Mouse (Mus musculus): Measurements from ENCODE around the gene Tmem104.

- TF ChIP-seq POLR2A (IDR thresholded peaks at IDR 0.05; ENCODE audit: extremely low read depth, insufficient read depth, low read length) (no peak), CTCF (IDR thresholded peaks at IDR 0.05; ENCODE audit: low read depth, low read length) (peak; percentile 91)
Measured at GRCm38 (mm10) chr11:115160016-115160797, 27.1 kb upstream of the Tmem104 start.

Data from liver, adult 2 months (tissue).